Mouse (Mus musculus): Measurements from ENCODE around the gene Tmem159.

Gene Tmem159

DNA sequence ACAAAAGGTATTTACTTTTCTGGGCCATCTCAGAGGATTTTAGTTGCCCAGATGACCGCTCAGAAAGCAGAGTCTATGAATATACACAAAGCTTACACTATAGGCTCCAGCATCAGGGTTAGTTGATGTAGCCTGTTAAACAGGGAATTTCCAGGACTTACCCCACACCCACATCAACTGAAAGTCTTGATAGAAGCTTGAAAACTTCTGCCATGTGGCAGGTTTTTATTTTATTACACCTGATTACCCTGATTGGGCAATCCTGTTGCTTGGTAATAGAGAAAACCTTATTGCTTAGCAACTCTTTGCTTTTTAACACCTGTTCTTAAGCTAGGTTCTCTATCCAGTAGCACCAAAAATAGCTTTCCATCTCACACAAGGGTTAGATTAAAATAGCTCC, 40.6 kb downstream of the Tmem159 start:
- DNase-seq (ENCODE audit: low spot score) = no peak

DNA sequence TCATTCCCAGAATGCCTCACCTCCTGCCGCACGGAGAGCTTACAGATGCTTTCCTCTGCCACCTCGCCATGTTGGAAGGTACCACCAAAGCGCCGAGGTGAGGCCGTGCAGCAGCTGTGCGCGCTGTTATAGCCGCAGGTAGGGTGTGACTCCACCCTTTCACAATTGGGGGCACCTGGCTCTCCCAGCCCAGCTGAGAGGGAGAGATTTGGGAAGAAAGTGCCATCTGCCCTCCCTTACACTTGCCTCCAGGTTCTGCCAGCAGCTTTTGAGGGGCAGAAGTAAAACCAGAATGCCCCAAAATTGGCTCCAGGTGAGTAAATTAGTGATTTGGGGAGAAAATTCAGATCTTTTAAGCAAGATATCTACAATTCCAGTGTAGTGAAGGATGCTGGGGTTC, 43.0 kb downstream of the Tmem159 start, which contains the start of gene Zp2:
Gene Zp2, minus strand, starts transcription at position 101 of the 400 bp plus-strand sequence.
- no peak for DNase-seq (ENCODE audit: low spot score)

DNA sequence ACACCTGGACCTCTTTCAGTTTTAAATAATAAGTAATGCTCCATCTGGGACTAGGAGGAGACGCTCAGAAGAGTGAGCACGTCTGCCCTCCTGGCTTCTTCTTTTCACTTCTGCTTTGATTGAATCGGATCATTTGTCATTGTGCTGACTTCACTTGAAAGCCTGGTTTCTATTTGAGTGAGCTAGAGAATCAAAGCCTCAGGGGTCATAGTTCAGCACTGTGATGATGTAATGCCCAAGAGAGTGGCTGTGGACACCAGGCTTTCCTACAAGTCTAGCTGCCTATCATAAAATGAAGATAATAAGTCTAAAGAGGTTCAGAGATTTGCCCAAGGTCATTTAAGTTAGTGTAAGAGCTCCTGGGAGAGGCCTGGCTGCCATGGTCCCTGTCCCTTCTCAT, 48.1 kb downstream of the Tmem159 start:
- DNase-seq (ENCODE audit: low spot score) = peak; percentile 2

DNA sequence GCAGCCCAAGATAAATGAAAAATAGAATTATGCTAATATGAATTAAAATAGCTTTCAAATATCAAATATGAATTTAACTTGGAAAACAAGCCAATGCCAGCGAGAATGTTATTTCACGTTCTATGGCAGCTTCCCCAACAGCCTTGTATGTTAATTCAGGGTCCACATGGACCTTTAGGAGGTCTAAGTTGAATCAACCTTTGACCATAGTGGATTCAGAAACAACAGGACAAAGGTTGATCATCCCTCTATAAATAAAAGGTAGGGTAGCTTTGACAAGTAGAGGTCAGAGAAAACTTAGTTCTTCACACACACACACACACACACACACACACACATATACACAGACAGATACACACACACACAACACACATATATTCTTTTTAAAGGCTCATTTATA, 48.7 kb downstream of the Tmem159 start:
- DNase-seq (ENCODE audit: low spot score) = no peak

DNA sequence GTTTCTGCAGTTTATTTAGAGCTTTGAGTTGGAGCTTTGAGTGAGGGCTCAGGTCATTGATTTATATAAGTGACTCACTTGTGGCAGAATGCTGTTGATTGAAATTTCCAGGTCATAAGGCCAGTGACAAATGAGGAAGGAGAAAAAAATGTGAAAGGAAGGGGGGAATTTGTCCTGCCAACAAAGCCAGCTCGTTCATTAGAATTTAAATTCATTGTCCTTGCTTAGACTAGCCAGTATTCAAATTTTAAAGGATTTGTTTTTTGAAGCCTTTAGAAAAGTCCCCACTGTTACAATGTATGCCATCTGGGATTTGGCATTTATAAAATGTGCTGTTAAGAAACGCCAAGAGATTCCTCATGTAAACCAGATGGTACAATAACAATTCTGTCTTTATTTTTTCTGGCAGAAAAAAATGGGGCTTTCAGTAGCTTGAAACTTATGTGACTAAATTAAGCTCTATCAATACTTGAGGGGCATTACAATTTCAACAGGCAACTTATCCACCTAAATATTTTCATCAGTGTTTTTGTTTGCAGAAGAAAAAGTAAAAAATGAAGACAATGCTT, 54.8 kb downstream of the Tmem159 start:
- DNase-seq (ENCODE audit: low spot score) = no peak

DNA sequence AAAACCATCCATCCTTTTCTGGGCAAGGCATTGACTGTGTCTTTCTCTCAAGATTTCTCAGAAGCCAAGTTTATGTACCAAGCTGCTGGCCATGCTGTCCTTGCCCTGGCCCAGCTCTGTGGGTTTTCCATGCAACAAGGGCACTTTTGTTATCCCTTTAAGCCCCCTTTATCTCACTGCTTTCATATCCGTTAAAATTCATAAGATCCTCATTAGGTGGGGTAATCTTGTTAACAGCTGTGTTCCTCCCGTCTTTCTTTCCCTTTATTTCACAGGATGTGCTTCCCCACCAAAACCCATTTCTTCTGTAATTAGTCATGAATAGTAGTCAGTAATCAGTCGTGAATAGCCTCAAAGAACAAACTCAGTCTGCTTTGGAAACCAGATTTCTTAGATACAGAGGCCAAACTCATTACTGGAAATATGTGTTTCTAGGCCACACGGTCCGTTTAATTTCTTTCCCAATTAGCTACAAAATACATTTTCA, 55.5 kb downstream of the Tmem159 start:
- no peak for DNase-seq (ENCODE audit: low spot score)

DNA sequence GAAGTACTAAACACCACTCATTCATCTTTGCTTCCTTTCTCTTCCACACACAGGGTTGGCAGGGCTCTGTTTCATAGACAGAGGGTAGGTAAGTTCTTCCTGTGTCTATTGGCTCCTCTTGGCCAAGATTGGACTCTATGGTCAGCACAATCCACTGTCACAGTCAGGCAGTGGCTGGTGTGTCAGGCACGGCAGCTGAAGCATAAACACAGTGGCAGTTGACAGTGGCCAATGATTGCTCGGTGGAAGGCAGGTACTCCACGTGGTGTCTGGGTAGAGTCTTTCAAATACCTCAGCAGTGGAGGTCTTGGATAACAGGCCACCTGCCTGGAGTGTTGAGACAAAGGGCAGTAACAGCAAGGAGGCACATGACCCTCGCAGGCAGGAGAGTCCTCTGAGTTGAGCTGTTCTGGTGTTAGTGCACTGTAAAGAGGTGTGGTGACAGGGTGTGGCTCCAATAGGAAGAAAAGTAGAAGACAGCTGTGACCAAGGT, 56.0 kb downstream of the Tmem159 start:
- DNase-seq (ENCODE audit: low spot score) = no peak

DNA sequence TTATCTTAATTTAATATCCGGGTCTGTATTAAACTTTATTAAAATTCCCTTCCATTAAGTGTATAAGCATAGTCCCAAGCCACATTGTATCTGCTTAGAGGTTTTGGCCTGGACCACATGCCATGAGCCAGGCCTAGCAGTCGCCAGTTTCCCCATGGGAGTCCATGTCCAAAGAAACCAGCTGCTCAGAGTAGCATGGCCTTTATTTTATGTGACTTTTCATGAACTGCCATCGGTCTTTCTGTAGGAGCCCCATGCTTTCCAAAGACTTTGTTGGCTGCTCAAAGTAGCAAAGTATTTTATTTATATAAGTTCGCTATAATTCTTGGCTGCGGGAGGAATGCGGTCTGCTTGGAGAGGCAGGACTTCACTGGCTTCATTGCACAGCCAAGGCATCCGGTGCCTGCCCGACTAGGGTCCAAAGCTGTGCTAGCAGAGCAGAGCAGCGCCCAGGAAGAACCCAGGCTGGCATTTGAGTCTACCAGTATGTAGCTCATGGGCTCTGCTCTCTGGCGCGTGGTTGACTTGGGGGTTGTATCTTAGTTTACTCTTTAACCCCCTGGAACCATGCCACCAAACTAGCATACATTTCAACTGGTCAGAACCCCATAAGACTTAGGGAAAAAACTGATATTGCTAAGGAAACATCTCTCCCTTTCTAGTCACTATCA, 61.6 kb downstream of the Tmem159 start:
- no peak for DNase-seq (ENCODE audit: low spot score)
